Mouse (Mus musculus) megakaryocyte, embryonic 14.5 days (primary cell): ENCODE measurements around the gene Sh3gl2.

ENCODE experiments used
- FLI1 ChIP-seq: IDR thresholded peaks from 2 replicates; pipeline ENCODE4 v1.6.1; 2012; ENCODE audit warnings: low read length, inconsistent platforms, mixed read lengths
- GATA1 ChIP-seq: IDR thresholded peaks from 3 replicates; pipeline ENCODE4 v1.6.1; 2012; ENCODE audit warnings: mixed read lengths, low read length, inconsistent platforms, borderline replicate concordance

- TF ChIP-seq GATA1 (no peak), FLI1 (no peak)
These were observed 215.5 kb downstream of the Sh3gl2 start for GRCm38 (mm10) chr4:85420429-85420828.
